Mouse (Mus musculus) cerebellum, postnatal 4 days (tissue): Measurements from ENCODE around the gene Ttc27.
A peak's percentile ranks its signal among the peaks of the same experiment; 100 is the strongest.

Experiments
- DNase-seq, 2 experiments: peaks; one replicate each; pipeline ENCODE4 v3.0.0; 2022; ENCODE audit warnings: low spot score in 2 of 2, mixed read lengths in 1 of 2

Ttc27 gene

DNA sequence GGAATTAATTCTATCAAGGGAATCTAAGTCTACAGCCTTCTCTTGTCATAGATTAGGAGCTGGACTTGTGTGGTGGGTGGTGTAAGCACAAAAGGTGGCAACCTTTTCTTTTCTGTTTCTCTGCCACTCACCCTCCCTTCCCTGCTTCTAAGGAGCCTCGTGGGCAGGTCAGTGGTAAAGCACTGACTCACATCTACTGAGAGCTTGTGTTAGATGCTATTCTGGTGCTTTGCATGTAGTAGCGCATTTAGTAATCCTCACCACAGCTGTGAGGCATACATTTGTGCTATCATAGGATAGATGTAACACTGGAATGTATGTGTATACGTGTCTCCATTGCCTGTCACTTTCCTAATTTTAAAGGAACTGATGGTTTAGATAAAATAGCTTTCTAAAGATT is 124.2 kb downstream of the Ttc27 start:
- DNase-seq = no peak

DNA sequence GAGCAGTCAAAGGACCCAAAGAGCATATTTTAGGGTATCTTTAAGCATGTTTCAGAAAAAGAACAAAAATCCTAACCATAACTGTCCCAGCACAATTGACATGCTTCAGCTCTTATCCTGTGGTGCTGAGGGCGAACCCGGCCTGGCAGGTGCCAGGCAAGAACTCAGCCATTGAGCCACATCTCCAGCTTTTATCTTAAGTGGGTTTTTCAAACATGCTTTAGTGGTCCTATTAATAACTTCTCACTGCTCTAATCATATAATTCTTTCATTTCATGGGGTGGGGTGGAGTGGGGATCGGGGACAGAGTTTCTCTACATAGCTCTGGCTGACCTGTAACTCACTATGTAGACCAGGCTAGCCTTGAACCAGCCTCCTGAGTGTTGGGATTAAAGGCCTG is 125.1 kb downstream of the Ttc27 start:
- no peak for DNase-seq

DNA sequence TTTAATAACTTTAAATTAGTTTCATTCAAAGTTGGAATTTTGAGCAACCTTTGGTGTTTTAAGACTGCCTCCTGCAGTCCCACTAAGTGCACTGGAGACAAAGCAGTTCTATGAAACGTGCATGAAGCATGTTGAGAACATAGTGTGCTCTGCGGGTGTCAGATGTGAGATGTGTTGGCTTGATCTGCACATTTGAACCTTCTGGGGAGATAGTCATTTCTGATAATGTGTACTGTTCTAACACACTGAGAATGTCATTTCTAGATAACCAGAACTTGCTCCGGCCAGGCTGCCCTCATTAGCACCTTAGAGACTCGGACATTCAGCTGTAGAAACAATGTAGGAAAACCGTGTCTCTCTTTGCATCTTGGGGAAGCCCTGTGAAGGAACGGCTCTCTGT is 126.0 kb downstream of the Ttc27 start:
- DNase-seq = no peak

DNA sequence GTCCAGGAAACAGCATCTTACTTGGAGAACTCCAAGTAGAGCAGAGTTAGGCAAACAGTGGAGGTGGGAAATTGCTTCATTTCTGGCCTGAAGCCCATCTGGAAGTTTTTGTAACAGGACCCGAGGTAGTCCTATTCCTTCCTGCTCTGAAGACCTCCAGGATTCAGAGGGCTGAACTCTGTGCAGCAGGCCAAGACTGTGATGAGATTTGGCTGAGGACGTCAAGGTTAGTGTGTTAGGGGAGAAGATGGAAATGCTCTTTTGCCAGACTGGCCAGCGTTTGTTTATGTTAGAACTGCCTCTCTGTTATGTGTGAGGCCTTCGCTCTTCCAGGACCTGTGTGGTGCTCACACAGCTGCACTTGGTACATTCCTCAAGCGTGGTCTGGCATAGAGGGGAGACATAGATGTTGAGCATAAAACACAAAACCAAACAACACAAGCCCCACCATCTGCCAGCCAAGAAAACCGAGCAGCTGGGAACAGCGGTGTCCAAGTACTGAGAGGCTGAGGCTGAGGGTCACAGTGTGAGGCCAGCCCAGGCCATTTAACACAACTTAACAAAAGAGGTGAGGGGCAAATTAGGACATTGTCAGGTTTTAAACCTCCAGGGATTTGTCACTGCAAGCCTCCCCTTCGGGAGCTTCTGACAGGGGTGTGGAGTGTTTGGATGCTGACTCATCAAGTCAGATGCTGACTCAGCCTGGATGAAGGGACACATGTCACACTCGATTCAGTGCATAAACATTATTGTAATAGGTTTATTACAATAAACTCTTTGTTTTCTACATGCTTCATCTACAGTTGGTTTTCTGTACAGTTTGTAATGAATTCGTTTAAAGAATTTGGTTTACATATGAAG is 128.7 kb downstream of the Ttc27 start:
- no peak for DNase-seq

DNA sequence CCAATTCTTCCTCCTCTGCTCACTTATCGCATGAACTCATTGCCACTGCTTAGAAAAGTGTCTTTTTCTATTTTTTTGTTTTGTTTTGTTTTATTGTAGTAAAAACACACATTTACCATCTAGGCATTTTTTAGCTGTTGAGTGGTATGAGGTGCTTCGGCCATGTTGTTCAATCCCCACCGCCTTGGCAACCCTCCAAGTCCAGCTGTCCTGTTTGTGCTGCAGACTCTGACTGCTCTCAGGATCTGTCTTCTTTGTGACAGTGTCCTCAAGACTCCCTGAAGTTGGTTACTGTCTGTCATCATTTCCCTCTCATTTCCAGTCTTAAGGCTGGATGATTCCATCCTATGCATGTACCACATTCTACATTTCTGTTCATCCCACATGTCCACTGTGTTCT is 132.7 kb downstream of the Ttc27 start:
- no peak for DNase-seq

DNA sequence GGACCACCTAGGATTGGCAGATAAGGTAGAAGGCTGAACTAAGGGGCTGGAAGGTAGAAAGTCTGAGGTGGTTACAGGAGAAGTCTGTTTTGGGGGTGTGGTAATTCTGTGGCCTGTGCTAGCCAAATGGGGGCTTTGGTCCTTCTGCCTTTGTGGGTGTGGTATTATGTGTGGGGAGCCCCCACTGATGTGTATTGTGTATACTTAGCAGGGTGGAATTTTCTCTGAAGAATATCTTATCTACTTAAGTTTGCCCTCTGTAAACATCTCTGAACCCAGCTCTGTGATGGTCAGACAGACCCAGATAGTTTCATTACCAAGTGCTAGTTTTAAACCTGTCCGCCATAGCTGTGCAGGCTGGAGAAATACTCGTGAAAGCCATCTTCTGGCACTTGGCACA is 141.8 kb downstream of the Ttc27 start:
- DNase-seq = no peak

DNA sequence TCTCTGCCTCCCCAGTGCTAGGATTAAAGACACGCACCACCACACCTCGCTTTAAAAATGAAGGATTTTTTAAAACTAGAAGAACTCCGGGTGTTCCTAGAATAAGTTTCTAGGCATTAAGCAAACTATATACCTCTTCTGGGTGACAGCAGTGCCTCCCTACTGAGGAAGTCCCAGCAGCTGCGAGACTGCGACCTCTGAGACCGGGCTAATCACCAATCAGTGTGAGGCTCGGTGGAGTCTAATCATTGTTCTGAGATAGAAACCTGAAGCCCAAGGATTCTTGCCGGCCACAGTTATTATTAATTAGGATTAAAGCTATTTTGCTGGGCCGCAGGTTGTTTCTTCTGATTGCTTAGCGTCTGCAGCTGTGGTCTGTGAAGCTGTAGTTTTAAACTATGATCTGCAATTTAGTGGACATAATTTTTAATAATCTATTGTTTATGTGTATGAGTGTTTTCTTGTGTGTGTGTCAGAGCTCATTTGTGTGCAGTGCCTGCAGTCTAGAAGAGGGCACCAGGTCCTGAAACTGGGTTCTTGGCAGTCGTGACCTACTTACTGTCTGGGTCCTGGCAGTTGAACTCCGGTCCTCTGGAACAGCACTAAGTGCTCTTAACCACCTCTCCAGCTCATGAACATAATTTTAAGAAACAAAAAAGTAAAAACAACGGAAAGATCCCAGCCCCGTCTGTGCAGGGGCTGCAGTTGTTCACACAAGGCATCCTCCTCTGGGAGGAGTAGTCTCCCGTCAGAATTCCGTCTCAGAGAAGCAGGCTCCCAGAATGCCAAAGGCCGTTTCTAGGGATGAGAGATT is 142.9 kb downstream of the Ttc27 start:
- no peak for DNase-seq

DNA sequence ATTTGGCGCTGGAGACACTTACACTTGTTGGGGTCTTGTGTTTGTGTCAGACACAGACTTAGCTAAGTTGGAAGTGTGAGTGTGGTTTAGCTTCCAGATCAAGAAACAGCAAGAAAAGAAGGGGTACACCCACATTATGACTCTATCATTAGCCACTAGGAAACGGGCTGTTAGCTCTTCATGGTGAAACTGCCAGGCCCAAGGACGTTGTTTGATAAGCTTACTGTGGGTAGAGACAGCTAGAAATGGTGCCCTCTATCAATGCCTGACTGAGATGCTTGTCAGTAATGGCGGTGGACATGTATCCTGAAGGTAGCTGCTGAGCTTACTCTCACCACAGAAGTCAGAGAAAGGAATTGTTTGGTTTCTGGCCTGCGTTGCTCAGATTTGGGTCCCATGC is 146.3 kb downstream of the Ttc27 start:
- DNase-seq = no peak

DNA sequence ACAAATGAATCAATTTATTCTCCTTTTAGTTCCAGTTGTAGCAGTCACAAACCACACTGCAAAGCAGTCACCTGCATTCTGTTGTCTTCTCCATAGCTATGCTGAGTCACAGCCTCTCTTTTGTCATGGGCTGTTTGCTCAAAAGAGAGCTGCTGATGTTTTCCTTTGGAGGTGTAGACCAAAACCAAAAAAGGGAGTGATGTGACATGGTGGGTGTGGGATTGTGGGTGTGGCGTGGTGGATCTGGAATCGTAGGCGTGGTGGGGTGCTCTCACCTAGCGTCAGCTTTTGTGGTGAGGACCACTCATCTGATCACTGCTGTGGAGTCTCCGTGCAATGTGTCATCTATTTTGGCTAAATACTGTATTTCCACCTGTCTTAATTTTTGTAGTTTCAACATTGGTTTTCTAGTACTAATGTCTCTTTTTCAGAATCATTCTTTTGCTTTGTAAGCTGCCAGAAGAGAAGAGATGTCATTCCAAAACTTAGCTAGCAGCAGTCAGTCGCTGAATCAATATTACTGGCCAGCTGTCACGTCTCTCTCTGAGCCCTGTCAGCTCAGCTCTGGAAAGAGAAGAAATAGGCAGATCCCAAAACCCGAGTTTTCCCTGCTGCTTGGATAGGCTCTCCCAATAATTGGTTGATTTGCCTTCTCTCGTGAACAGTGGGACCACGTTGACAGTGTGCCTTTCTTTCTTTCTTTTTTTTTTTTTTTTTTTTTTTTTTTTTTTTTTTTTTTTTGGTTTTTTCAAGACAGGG is 147.4 kb downstream of the Ttc27 start:
- DNase-seq = no peak

DNA sequence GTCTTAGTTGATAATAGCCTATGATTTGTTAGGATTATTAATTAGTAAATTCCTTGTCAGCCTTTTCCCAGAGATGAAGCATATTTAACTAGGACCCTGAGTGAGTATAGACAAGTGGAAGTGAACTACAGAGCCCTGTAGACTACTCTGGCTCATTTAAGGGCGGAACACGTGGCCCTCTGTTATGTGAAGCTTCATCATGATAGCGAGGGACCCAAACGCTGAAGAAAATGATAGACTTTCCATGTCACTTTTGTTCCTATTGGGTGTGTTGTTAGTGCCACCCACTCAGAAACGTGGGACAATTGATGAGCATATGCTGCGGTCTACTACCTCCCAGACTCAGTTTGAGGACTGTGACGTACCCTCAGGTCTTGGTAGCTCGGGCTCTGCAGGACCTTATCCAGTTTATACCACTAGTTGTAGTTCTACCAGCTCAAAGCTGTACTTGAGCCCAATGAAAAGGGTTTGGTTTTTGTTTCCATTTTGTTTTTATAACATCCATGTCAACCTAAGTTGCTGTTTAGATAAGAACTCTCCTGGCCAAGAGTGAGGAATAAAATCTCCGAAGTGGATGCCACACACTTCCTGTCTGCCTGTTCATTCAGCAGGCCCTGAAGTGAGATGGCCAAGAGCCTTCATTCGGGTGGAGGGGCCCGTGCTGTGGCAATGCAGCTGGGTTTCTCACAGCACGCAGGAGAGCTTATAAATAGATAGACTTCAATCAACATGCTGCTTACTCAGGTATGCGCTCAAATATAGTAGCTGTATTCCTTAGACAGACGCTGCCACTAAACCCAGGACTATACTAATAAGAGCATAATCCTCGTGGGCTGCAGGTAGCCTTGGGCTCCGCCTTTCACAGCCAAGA is 148.4 kb downstream of the Ttc27 start:
- no peak for DNase-seq

DNA sequence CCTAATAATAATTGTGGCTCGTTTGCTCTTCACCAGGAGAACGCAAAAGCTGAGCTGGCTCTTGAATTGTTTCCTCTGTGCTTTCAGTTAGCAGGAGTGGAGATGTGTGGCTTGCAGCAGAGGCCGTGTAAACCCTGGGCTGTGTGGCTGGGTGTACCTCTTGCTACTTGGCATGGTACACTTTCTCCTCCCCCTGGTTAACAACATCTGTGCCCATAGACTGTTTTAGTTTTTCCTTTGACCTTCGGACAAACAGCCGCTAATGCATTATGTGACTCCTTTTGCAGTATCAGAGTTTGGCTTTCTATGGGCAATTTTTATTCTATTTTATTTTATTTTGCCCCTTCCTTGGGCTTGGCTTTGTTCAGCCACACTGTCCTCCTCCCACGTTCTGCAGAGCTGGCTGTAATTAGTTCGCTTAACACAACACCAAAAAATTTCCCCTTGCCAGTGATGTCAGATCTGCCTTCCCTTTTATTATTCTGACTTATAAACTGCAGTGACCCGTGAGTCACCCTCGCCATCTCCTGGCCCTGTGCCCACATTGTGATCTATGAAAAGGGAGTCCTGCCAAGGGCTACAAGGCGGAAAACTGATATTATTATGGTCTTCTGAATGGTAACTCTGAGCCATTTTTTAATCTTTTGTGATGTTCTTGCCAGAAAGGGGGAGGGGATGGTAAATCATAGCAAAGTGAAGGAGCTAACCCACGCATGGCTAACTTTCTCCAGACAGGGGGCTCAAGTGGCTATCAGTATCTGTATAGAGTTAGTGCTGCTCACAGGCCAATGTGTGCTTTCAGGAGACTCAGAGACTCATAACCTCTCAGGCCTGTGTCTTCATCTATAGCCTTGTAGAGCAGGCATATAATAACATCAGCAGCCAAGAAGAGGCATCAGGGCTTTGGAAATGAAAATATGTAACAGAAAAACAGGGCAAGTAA is 149.3 kb downstream of the Ttc27 start:
- DNase-seq = peak in 1 of 2 experiments; percentile 47

DNA sequence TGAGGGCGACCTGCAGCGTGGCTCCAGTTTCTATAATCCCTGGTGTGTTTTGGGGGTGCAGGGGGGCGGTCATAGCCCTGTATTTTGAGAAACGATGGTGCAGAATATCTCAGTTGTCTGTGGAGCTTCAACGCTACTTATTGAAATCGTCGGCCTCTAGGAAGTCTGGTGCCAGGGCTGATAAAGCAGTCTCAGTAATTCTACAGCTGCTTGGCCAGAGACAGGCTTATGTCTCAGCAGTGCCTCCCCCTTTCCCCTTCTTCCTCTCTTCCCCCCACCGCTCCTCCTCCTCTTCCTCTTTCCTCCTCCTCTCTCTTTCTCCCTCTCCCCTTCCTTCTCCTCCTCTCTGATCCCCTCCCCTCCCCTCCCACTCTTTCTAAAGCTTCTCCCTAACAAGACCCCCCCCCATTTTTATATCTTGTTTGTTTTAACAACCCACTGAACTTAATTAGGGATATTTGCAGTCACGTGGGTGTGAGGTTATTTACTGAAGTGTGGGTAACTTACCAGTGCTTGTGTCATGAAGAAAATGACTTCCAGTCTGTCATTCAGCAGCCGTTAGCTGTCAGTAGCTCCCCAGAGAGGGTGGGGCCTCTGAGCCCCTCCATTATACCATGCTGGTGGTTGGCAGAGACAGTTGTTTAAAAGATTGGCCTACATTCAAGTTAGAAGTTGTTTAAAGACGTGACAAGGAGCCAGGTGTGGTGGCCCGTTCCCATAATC is 150.8 kb downstream of the Ttc27 start:
- no peak for DNase-seq

DNA sequence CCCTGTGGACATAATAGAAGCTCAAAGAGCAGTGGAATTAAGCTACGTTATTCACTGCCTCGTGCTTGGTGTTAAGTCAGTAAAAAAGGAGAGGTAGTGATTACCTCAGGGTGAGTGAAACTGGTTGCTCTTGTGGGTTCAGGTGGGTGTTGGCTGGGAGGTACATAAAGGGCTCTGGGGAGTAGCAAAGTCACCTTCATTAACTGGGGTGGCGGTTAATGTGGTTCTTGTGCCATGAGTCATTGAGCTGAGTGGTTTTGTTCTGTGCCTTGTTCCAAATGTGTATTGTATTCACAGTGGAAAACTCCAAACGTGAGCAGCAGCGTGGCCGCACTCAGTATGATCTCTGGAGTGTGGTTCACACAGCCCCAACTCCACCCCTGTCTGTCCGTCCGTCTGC is 152.0 kb downstream of the Ttc27 start:
- DNase-seq = no peak

DNA sequence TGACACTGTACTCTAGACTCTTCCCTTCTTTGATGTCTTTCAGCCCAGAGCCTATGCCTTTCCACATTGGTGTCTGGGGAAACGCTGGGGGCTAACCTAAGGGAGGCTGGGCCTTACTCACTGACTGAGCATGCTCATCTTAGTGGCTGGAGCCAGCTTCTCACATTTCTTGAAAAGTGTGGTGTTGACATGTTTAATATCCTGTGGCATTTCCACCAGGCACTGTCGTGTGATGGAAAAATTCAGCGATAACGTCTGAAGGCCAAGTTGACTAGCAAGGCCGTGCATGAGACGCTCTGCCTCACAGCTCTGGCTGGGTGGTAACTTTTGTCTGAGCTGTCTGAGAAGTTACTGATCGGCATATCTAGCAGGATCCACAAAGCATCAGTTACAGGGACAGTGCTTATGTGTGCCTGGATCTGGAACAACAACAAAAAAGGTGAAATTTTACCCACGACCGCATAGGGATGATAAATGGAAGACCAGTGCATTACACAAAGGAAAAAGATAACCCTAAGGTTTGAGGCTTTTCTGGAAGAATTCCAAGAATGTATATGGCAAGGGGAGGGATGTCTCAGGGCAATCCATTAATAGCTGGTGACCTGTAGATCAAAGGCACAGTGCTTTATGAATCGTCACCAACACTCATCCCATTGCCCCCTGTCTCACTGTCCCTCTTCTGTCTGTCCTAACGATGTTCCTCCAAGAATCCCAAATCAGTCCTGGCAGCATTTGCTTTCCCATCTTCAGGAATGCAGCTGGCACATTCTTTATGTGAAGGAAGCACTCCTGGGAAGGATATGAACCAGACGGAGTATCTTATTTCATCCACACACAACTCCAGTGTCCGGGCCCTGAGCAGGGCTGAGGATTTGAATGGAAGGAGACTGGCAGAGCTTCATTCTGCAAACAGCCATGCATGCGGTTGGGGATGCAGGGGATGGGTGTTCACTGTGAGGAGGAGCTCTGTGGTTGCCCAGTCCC is 152.9 kb downstream of the Ttc27 start:
- DNase-seq = no peak

DNA sequence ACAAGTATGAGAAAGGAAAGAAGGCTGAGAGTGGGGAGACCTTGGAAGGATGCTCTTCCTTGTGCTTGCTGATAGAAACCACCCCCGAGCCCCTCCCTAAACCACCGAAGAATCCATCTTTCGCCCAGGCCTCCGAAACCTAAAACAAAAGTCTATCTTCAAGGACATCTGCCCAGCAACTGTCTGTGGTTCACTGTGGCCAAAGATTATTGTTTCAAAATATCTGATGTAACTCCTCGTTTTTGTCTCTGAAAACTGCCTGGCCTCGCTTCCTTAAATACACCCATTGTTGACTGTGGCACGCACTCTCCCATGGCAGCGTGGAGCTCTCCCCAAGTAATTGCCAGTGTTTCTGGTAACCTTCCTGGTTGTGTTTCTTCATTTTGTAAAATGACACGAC is 155.0 kb downstream of the Ttc27 start:
- no peak for DNase-seq

DNA sequence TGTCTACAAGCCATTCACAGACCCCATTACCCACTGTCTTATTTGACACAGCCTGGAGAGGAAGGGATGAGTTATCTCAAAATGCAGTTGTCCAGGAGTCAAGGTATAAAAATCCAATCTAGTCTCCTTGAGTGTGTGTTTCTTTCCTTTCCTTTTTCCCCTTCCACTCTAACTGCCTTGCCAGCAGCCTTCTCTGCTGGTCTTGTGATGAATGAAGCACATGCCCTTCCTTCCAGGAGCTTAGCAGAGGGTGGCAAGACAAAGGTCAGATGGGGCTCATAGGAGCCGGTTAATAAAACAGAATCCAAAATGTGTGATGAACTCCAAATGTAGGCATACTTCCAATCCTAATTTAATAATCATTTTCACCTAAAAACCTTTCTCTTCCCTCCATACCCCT is 156.2 kb downstream of the Ttc27 start:
- no peak for DNase-seq

DNA sequence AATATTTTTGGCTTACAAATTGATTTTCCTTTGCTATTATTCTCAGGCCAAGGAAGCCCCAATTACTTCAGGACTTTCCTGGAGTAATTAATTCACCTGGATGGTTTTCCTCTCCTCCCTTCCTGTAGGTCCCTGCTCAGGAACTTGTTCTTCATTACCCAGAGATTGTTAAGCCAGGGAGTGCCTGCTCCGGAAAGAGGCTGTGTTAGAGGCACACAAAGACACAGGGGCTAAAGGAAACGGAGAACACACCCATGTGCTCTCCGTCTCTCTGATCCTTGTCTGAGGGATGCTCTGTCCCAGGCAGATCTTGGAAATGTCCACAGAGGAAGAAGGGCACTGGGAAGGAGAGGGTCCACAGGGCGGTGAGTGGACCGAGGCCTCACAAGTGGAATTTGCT is 158.2 kb downstream of the Ttc27 start:
- no peak for DNase-seq

DNA sequence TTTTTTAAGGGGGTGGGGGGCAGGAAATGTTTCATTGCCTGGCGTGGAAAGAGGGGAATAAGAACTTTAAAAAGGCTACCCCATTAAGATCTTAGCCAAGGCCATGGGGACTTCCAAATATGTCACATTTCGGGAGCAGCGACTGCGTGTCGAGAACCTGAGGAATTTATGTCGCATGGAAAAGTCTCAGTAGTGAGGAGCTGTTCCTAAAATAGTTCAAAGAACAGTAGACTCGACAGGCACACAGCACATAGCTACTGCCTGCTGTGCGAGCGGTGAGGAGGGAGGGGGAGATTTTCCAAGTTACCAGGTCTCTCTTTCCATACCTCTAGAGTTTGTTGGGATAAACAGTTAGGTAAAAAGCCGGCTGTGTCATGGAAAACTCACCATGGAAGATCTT is 159.4 kb downstream of the Ttc27 start:
- no peak for DNase-seq
